Mouse (Mus musculus): ENCODE results near the gene Atrnl1.

Gene Atrnl1

GRCm38 (mm10) chr19:57925681-57926080 is 314.8 kb downstream of the Atrnl1 start:
- no peak for DNase-seq (ENCODE audit: low spot score in 2 of 2)

- DNase-seq (ENCODE audit: low spot score in 2 of 2) = no peak
Observed at GRCm38 (mm10) chr19:57926164-57926860, 315.5 kb downstream of the Atrnl1 start.

DNA sequence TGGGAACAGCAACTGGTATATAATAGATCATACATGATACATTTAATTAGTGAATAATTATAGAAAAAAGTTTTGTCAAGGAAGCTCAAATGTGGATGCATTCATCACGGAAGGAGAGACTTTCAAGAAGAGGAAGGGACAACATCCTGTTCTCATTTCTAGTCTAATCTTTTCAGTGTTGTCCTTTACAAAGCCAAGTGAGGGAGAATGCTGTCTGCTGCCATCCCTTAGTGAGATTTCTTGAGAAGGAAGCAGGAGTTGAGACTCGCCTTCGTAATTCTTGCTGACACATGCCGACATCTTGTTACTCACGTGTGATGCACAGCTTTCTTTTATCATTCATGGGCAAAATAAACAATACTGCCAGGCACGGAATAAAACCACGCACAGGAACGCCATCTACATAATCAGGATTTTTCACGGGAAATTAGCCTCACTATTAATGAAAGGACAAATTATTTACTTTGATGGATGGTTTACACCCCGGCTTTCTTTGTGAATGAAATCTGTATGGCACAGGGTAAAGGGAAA is 316.2 kb downstream of the Atrnl1 start:
- DNase-seq (ENCODE audit: low spot score in 2 of 2) = no peak

- no peak for DNase-seq (ENCODE audit: low spot score in 2 of 2)
Observed at GRCm38 (mm10) chr19:57927566-57928523, 317.0 kb downstream of the Atrnl1 start.

GRCm38 (mm10) chr19:57931626-57932025 is 320.8 kb downstream of the Atrnl1 start:
- DNase-seq (ENCODE audit: low spot score in 2 of 2) = no peak

- DNase-seq (ENCODE audit: low spot score in 2 of 2) = no peak
Observed at GRCm38 (mm10) chr19:57936865-57937264, 326.0 kb downstream of the Atrnl1 start.

DNA sequence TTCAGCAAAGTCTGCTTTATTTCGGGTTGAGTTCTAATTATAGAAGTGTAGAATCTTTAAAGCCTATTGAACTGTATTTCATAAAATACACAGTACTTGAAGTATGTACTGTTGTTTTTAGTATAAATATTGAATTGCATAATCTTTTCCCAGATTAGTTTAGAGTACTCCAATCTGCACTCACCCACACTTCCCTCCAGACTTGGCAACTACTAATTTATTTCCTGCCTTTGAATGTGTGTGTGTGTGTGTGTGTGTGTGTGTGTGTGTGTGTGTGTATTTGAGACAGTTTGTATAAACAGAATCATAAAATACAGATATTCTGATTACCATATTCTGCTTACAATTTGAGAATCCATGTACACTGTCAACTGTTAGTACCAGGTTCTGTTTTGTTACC is 328.3 kb downstream of the Atrnl1 start:
- no peak for DNase-seq (ENCODE audit: low spot score in 2 of 2)

GRCm38 (mm10) chr19:57941529-57941928 is 330.7 kb downstream of the Atrnl1 start:
- DNase-seq (ENCODE audit: low spot score in 2 of 2) = no peak

- DNase-seq (ENCODE audit: low spot score in 2 of 2) = no peak
Observed at GRCm38 (mm10) chr19:57942281-57942680, 331.4 kb downstream of the Atrnl1 start.

- DNase-seq (ENCODE audit: low spot score in 2 of 2) = no peak
Observed at GRCm38 (mm10) chr19:57943308-57943707, 332.5 kb downstream of the Atrnl1 start.

GRCm38 (mm10) chr19:57944680-57945079 is 333.8 kb downstream of the Atrnl1 start:
- no peak for DNase-seq (ENCODE audit: low spot score in 2 of 2)

DNA sequence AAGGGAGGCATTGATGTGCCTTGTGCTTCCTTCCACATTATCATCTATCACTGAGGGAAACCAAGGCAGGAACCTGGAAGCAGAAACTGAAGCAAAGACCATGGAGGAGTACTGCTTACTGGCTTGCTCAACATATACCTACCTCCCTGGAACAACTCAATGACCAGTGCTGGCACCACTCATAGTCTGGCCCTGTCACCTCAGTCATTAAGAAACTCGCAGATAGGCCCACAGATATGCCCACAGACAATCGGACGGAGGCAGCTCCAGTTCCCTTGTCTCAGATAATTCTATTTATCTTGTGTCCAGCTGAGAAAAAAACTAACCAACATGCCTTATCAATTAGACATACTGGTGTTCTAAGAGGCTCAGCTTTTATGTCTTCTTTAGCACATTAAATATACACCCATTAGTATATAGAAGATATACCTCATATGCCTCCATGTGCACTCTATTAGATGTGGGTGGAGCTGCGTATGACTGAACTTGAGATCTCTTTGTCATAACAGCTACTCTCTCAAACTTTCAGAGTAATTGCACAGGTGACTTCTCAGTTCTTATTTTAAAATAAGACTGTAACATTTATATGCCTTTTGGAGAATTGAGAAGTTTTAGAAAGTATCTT is 334.9 kb downstream of the Atrnl1 start:
- no peak for DNase-seq (ENCODE audit: low spot score in 2 of 2)

DNA sequence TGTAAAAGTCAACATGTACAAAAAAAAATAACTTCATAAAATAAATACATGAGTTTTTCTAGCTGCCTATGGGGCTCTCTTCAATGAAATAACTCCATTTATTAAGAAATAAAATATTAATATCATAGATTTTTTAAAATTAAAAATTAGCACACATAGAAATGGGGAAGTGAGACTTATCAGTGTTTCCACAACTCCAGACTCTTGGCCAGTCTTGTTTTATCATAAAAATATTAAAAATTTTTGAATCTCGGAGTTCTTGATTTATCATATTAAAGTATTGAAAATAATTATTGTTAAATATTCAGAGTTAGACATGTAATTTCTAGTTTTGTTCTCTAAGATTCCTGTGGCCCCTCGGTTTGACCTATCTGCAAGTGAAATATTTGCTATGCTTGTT is 337.7 kb downstream of the Atrnl1 start:
- no peak for DNase-seq (ENCODE audit: low spot score in 2 of 2)

- DNase-seq (ENCODE audit: low spot score in 2 of 2) = no peak
Observed at GRCm38 (mm10) chr19:57949260-57949917, 338.6 kb downstream of the Atrnl1 start.

- DNase-seq (ENCODE audit: low spot score in 2 of 2) = no peak
Observed at GRCm38 (mm10) chr19:57954131-57954530, 343.3 kb downstream of the Atrnl1 start.

DNA sequence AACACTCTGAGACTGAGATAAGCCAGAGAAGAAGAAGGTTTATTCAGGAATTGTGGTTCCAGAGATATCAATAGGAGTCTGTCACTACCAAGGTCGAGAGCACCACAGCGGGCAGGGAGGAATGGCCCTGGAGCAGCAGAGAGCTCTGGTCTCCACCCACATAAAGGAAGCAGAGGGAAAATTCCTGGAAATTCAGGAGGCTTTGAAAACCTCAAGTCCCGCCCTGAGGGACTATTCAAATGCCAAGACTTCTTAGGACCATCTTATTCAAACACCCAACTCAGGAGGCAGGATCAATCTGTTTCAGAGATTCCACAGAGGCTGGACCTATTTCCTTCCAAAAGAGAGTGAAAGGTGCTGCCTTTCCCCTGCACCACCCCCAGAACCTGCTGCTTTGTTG is 345.6 kb downstream of the Atrnl1 start:
- DNase-seq (ENCODE audit: low spot score in 2 of 2) = no peak

GRCm38 (mm10) chr19:57957363-57957762 is 346.5 kb downstream of the Atrnl1 start:
- no peak for DNase-seq (ENCODE audit: low spot score in 2 of 2)

- DNase-seq (ENCODE audit: low spot score in 2 of 2) = no peak
Observed at GRCm38 (mm10) chr19:57958154-57958553, 347.3 kb downstream of the Atrnl1 start.

DNA sequence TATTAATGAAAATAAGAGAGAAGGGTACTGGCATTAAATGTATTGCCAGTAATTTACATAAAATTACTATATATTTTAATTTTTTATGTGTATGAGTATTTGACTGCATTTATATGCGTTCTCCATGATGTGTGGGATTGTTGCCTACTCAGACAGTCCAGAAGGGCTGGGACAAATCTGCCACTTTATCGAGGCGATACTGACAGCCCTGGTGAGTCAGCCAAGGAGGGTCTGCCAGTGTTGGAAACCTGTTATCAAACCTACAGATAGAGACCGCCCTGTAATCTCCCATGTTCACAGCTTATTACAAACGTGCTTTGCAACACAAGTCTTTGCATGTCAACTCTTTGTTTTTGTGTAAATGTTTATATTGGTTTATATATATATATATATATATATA is 347.9 kb downstream of the Atrnl1 start:
- no peak for DNase-seq (ENCODE audit: low spot score in 2 of 2)

- DNase-seq (ENCODE audit: low spot score in 2 of 2) = no peak
Observed at GRCm38 (mm10) chr19:57961321-57961720, 350.5 kb downstream of the Atrnl1 start.
